Mouse (Mus musculus): Measurements from ENCODE around the gene Wwox. TPM values are rescaled to one million over a fixed set of nuclear protein-coding genes. Genes with fewer than 3 reads are reported as not detected.

The Wwox gene
- polyA plus RNA-seq, 1 experiment from 2014 or later: 3.5 TPM

Other genes with a start within 250 kb of the Wwox start
- 0.02 and 0.09 TPM in 2 replicates for gene Vat1l, start 234.0 kb upstream of the Wwox start, polyA plus RNA-seq (2015; fragmentation: Nextera tagmentation; extraction: Ambion mirVana)
- not detected in 2 replicates for gene Clec3a, start 21.6 kb upstream of the Wwox start, polyA plus RNA-seq (2015; fragmentation: Nextera tagmentation; extraction: Ambion mirVana)